Mouse (Mus musculus): ENCODE data around the gene Ptpa.

DNA sequence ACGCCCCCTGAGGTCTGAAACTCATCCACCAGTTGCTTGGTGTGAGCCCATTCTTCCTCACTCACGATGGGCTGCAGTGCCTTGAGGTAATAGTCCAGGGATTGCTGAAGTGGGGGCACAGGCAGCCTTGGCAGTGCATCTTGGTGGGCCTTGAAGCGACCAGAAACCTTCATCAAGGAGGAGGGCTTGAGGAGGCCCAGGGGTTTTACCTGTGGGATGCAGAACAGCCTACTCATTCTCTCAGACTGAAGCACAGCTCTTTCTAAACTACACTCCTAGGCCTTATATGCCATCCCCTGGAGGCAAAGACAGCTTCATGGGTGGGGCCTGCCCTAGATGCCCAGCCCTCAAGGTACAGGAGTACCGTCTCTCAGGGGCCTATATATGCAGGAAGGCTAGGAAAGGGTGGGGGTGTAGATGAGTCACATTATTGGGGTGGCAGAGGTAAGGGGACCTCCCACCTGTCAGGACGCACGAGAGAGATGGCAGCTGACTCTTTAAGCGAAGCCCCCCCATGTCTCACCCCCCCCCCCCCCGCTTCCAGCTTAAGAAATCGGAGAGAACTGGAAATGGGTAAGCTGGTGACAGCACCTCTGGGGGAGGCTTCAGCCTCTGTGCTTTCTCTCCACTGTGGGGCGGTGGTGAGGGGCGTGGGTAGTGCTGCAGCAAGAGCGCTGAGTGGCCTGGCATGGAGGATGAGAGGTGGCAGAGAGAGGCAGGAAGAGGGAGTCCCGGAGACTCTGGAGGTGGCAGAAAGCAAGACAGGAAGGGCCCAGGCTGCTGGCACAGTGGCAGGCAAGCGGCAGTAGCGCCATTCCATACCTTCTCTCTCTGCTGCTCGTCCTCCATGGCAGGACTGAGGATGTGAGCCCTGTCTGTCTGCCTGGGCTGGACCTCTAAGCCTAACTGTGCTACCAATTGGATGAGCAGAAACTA, 2.5 kb upstream of the Ptpa start:
- TF ChIP-seq CTCF (conservative IDR thresholded peaks at IDR 0.05; ENCODE audit: insufficient read depth, insufficient read length, low read depth, low read length) (no peak), POLR2A (IDR thresholded peaks at IDR 0.05; ENCODE audit: low read depth, low read length) (no peak)
